Mouse (Mus musculus) frontal cortex, postnatal 25 days (tissue): ENCODE results near the gene Clba1.

Experiments used
- DNase-seq, 2 experiments: peaks; one replicate each; pipeline ENCODE4 v3.0.0; 2022; ENCODE audit warnings: low spot score in 2 of 2

The Clba1 gene

GRCm38 (mm10) chr12:112808587-112809364 is at the start of gene Clba1:
Clba1 (plus strand) TSS chr12:112808937.
- DNase-seq: peak; percentile 84 to 86

- no peak for DNase-seq
These were observed 49.3 kb upstream of the Clba1 start for GRCm38 (mm10) chr12:112759471-112759870.

- peak in 1 of 2 experiments; percentile 3 for DNase-seq
These were observed 48.4 kb upstream of the Clba1 start, which contains the start of gene Pld4 for GRCm38 (mm10) chr12:112760154-112760926. Pld4 (plus strand) TSS chr12:112760655.

- DNase-seq: no peak
These were observed 47.3 kb upstream of the Clba1 start for GRCm38 (mm10) chr12:112761411-112761810.

- DNase-seq: peak in 1 of 2 experiments; percentile 5
These were observed 46.7 kb upstream of the Clba1 start for GRCm38 (mm10) chr12:112762018-112762417.

GRCm38 (mm10) chr12:112763176-112763575 is 45.6 kb upstream of the Clba1 start:
- no peak for DNase-seq

GRCm38 (mm10) chr12:112764141-112764540 is 44.6 kb upstream of the Clba1 start:
- DNase-seq: no peak

- no peak for DNase-seq
These were observed 43.7 kb upstream of the Clba1 start for GRCm38 (mm10) chr12:112764991-112765390.

GRCm38 (mm10) chr12:112766586-112766985 is 42.2 kb upstream of the Clba1 start:
- DNase-seq: no peak

- no peak for DNase-seq
These were observed 41.5 kb upstream of the Clba1 start for GRCm38 (mm10) chr12:112767036-112767890.

- DNase-seq: no peak
These were observed 40.6 kb upstream of the Clba1 start for GRCm38 (mm10) chr12:112768166-112768565.

GRCm38 (mm10) chr12:112769031-112769430 is 39.7 kb upstream of the Clba1 start:
- DNase-seq: no peak

GRCm38 (mm10) chr12:112769751-112770150 is 39.0 kb upstream of the Clba1 start:
- DNase-seq: no peak

- no peak for DNase-seq
These were observed 38.3 kb upstream of the Clba1 start for GRCm38 (mm10) chr12:112770396-112770795.

- DNase-seq: no peak
These were observed 36.4 kb upstream of the Clba1 start for GRCm38 (mm10) chr12:112772306-112772705.

GRCm38 (mm10) chr12:112773366-112773765 is 35.4 kb upstream of the Clba1 start:
- DNase-seq: no peak

GRCm38 (mm10) chr12:112774026-112774425 is 34.7 kb upstream of the Clba1 start:
- DNase-seq: no peak

GRCm38 (mm10) chr12:112774481-112774880 is 34.3 kb upstream of the Clba1 start:
- DNase-seq: no peak

GRCm38 (mm10) chr12:112791026-112791425 is 17.7 kb upstream of the Clba1 start:
- no peak for DNase-seq

GRCm38 (mm10) chr12:112793601-112794355 is 15.0 kb upstream of the Clba1 start:
- no peak for DNase-seq

- DNase-seq: no peak
These were observed 14.4 kb upstream of the Clba1 start for GRCm38 (mm10) chr12:112794356-112794816.
